Mouse (Mus musculus): ENCODE results near the gene Chst3.

DNA sequence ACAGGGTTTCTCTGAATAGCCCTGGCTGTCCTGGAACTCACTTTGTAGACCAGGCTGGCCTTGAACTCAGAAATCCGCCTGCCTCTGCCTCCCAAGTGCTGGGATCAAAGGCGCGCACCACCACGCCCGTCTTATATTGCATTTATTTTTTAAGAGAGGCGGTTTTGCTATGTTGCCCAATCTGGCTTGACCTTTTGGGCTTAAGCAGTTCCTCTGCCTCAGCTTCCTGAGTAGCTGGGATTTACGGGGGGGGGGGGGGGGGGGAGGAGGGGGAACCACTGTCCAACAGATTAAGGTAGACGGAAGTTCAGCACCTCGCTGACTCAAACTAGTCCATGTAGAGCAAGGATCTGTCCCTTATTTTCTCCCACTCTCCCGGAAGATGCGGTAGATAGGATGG is 49.7 kb upstream of the Chst3 start:
- no peak for TF ChIP-seq CTCF (IDR thresholded peaks at IDR 0.05; ENCODE audit: insufficient read depth, low read depth, low read length)
- no peak for TF ChIP-seq POLR2A (IDR thresholded peaks at IDR 0.05; ENCODE audit: insufficient read depth, low read depth, low read length)
